Mouse (Mus musculus) stomach, postnatal 0 days (tissue): ENCODE data around the gene Pik3ca.

Source experiments
- CTCF ChIP-seq: IDR thresholded peaks from 2 replicates; pipeline ENCODE4 v1.5.1; 2016; ENCODE audit warnings: antibody characterized with exemption, low read depth, mild to moderate bottlenecking, moderate library complexity
- EP300 ChIP-seq: optimal IDR thresholded peaks from 2 replicates; pipeline ENCODE3; 2016; ENCODE audit warnings: antibody characterized with exemption

DNA sequence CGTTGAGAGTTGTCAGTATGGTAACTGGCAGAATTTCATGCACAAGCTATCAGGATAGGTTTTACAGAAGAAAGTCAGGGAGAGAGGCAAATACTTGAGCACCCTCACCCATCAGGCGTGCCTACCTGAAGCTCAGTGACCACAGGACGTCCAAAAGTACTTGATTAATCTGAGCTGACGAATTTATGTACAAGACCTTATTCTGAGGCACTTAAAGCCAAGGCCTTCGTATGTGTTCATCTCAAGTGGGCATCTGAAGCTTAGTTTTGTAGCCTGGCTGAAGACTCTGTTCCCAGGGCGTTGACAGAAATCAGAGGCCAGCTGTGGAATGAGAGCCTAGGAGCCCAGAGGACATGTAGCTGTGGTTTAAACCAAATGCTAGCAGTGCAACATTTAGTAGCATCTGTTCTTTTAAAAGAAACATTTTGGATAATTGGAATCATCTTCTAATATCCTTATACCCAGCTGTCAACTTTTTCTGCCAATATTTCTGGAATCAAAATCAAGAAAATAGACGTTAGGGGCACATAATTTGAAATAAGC is 15.1 kb downstream of the Pik3ca start:
- TF ChIP-seq CTCF = no peak
- TF ChIP-seq EP300 = no peak
